Mouse (Mus musculus) splenic B cell, adult 2 months (primary cell): ENCODE data around the gene Chfr.
A peak's percentile ranks its signal among the peaks of the same experiment; 100 is the strongest.
"Not testable (repeated sequence)": the region's sequence is repeated elsewhere in the genome, so short reads cannot be mapped to it uniquely, and the experiment has no call there.

ENCODE experiments used
- DNase-seq: peaks from one replicate; pipeline ENCODE4 v3.0.0-alpha.2; 2011; ENCODE audit warnings: low read depth, low spot score
- H3K27me3 ChIP-seq: 2 replicates; pipeline ENCODE4 v1.6.1; 2012; ENCODE audit warnings: mild to moderate bottlenecking, low read length, moderate library complexity, mixed read lengths; ENCODE audit not compliant: control insufficient read depth, poor library complexity, insufficient read depth, severe bottlenecking
- H3K36me3 ChIP-seq: 2 replicates; pipeline ENCODE4 v1.6.1; 2012; ENCODE audit warnings: mild to moderate bottlenecking, low read length, moderate library complexity, mixed read lengths; ENCODE audit not compliant: control insufficient read depth, poor library complexity, insufficient read depth, severe bottlenecking

The Chfr gene

DNA sequence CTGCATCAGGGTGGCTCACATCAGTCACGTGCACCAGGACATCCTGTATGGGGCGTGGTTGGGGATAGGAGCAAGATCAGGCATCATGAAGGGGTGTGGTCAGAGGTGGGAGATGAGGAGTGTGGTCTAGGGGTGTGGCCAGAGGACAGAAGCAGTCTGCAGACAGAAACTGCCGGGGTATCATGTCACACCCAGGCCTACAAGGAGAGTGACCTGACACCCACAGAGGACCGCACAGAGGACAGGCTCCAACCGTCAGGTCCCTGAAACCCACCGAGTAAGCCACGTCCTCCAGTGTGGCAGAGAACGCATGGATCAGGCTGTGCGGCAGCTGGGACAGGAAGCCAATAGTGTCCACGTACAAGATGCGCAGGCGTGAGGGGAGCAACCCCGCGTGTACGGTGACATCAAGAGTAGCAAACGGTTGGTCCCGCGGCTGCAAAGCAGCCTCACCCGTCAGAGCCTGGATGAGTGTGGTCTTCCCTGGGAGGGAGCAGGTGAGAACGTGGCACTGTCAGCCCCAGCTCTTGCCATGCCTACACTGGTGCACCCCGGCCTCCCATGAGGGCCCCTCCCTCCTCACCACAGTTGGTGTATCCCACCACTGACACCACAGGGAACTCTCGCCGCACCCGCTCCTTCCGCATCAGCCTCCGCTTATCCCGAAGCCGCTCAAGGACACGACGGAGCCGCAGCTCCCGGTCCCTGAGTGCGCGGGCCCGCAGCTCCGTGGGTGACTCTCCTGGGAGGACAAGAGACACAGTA lies 30.8 kb upstream of the Chfr start:
- peak; percentile 6 for DNase-seq
- Histone ChIP-seq H3K27me3 (no peaks in the 10 kb centered on the region), H3K36me3 (peaks cover 7% of the 10 kb centered on the region)

GRCm38 (mm10) chr5:110106140-110106871 lies 29.3 kb upstream of the Chfr start:
- Histone ChIP-seq H3K36me3 (peaks cover 7% of the 10 kb centered on the region), H3K27me3 (no peaks in the 10 kb centered on the region)
- peak; percentile 19 for DNase-seq

GRCm38 (mm10) chr5:110106901-110107564 lies 28.6 kb upstream of the Chfr start:
- H3K27me3 ChIP-seq, result no peaks in the 10 kb centered on the region
- no peak for DNase-seq
- H3K36me3 ChIP-seq, result peaks cover 7% of the 10 kb centered on the region

GRCm38 (mm10) chr5:110107581-110108304 lies 27.9 kb upstream of the Chfr start, which contains the start of gene Gtpbp6:
Gtpbp6 (minus strand) TSS chr5:110108197.
- Histone ChIP-seq H3K27me3 (no peaks in the 10 kb centered on the region), H3K36me3 (peaks cover 8% of the 10 kb centered on the region)
- DNase-seq, result peak; percentile 95

DNA sequence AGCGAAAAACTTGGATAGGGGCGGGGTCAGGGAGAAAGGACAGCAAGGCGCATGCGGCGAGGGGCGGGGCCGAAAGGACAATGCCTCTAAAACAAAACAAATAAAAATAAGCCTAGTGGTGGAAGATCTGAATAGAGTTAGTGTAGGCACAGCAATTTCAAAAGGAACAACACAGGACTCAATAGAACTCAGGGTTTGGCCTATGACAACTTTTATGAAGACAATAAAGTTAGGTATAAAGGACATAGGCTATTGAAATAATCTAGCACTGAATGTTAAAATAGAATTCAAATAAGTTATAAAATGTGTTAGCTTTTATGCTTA lies 27.4 kb upstream of the Chfr start:
- no peaks in the 10 kb centered on the region for H3K27me3 ChIP-seq
- DNase-seq, result no peak
- peaks cover 10% of the 10 kb centered on the region for H3K36me3 ChIP-seq

GRCm38 (mm10) chr5:110109991-110110441 lies 25.6 kb upstream of the Chfr start, which contains the start of gene Zfp605:
Zfp605 (plus strand) TSS chr5:110110092.
- Histone ChIP-seq H3K36me3 (peaks cover 5% of the 10 kb centered on the region), H3K27me3 (no peaks in the 10 kb centered on the region)
- peak; percentile 89 for DNase-seq

- H3K27me3 ChIP-seq, H3K36me3 ChIP-seq, DNase-seq: not testable (repeated sequence)
Measured at GRCm38 (mm10) chr5:110122380-110122779, 13.3 kb upstream of the Chfr start.

- H3K36me3 ChIP-seq, result peaks cover 6% of the 10 kb centered on the region; the same call in 1 of the 2 replicates
- H3K27me3 ChIP-seq, result no peaks in the 10 kb centered on the region
- DNase-seq, result no peak
Measured at GRCm38 (mm10) chr5:110136087-110136464, 434 bp downstream of the Chfr start.

DNA sequence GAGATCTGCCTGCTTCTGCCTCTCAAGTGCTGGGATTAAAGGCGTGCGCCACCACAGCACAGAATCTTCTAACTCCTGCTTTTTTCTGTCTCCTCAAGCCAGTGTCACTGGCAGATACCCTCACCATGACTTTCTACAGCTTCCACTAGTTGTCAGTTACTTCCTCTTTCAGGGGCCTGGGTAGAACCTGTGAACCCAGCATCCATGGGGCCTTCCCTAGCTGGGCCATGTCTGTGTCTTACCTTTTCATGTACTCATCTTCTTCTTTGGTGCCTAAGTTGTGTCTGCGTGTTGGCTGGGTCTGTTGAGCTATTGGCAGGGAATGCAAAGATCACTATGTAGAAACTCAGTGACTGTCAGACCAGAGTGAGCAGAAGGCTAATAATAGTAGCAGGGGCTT lies 2.2 kb downstream of the Chfr start:
- peak; percentile 29 for DNase-seq

DNA sequence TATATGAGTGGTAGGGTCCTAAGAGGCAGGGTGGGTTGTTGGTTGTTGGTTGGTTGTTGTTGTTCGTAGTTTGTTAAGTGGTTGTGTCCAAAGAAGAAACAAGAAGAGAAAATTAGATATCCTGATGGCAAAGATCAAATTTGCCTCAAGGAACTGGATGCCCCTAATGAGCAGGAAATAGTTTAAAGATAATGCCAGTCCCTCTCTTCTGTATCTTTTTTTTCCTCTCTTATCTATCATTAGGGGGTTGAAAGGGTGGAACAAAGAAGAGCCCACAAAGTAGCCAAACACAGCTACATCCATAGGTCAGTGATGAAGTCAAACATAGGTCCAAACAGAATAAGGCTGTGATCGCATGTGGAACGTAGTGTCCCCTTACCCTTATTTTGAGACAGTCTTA lies 3.7 kb downstream of the Chfr start:
- Histone ChIP-seq H3K27me3 (no peaks in the 10 kb centered on the region), H3K36me3 (peaks cover 9% of the 10 kb centered on the region; the same call in 1 of the 2 replicates)
- DNase-seq, result no peak

More for the DNA sequence above, 2.2 kb downstream of the Chfr start:
- Histone ChIP-seq H3K36me3 (peaks cover 9% of the 10 kb centered on the region; the same call in 1 of the 2 replicates), H3K27me3 (no peaks in the 10 kb centered on the region)

DNA sequence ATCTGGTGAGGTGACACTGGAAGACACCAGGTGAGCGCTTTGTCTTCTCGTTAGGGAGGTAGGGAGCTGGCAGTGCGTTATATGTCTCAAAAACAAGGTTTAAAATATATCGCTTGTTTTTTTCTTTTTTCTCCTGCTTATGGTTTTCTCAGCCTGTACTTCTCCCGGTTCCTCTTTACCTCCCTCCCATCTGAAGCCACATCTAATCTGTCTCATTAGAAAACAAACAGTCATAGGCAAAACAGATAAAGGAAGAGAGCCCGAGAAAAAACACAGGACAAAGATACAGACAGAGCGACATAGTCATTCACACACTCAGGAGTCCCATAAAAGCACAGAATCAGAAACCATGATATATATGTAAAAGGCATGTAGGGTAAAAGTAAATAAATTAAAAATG lies 4.8 kb downstream of the Chfr start:
- no peaks in the 10 kb centered on the region for H3K27me3 ChIP-seq

DNA sequence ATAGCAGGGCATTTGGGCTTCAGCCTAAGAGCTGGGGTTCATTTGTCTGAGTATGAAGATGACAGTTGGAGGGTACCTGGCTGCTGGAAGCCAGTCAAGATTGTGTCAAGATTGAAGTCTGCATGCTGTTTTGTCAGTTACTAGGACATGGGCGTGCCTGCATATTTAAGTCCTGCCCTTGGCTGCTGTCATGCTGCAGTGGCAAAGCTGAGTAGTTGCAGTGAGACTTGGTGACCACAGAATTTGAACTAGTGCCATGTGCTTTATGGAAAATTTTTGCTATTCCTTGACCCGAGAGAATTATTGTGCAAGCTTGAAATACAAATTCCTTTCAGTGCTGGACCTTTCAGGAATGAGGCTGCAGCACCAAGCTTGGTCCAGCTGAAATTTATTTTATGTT lies 6.7 kb downstream of the Chfr start:
- no peaks in the 10 kb centered on the region for H3K27me3 ChIP-seq
- DNase-seq, result no peak

More for the DNA sequence above, 4.8 kb downstream of the Chfr start:
- H3K36me3 ChIP-seq, result peaks cover 12% of the 10 kb centered on the region
- no peak for DNase-seq

DNA sequence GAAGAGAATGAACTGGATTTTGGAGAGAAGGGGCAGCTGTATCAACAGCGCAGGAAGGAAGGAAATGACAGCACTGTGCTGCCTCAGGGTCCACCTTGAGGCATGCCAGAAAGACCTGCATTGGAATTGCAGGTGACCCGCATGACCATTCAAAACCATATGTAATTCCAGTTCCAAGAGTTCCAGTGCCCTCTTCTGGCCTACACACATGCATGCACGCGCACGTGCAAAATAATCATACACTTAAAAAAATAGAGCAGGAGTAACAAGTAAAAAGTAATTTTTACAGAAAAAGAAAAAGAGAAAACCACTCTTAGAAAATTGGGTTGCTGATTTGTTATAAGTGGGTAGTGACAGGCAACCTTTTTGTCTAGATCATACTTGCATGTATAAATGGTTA lies 7.4 kb downstream of the Chfr start:
- DNase-seq, result peak; percentile 50
- Histone ChIP-seq H3K36me3 (peaks cover 15% of the 10 kb centered on the region), H3K27me3 (no peaks in the 10 kb centered on the region)

More for the DNA sequence above, 6.7 kb downstream of the Chfr start:
- peaks cover 15% of the 10 kb centered on the region for H3K36me3 ChIP-seq

DNA sequence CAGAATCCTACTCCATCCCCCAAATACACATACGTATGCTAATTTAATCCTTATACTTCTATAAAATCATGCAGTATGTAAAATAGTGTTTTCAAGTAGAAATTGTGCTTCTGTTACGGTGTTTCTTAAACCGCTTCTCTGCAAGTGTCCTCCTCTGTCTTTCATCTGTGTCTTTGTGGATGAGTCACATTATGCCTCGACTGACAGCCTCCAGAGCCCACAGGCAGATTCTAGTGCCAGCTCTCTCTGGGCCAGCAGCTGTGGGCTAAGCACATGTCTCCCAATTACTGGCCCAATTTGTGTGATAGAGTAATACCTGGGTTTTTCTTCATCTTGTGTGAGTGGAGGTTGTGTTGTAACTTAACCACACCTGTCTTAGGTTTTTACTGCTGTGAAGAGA lies 33.7 kb downstream of the Chfr start:
- H3K27me3 ChIP-seq, result no peaks in the 10 kb centered on the region
- no peak for DNase-seq
- H3K36me3 ChIP-seq, result peaks cover 23% of the 10 kb centered on the region
